Mouse (Mus musculus) neutrophil, adult 65 days (primary cell): Measurements from ENCODE around the gene Rras2. TPM values are rescaled to one million over a fixed set of nuclear protein-coding genes. Genes with fewer than 3 reads are reported as not detected.

Experiments used
- total RNA-seq: library from RNA; stranded (reverse); gene quantifications from 2 replicates; pipeline ENCODE4 v1.2.4, GENCODE M21; 2023

Rras2 gene
- total RNA-seq, result 1.2 and 1.4 TPM in 2 replicates

GRCm38 (mm10) chr7:114117444-114117905 is at the start of gene Rras2:
Gene Rras2 (minus strand): TSS chr7:114117781.

Other genes starting within 250 kb of the Rras2 start
- gene Copb1, start 136.9 kb upstream of the Rras2 start, total RNA-seq, result 64.7 and 69.2 TPM in 2 replicates
- gene Psma1, start 158.3 kb upstream of the Rras2 start, total RNA-seq, result 94.7 and 103 TPM in 2 replicates